Mouse (Mus musculus): ENCODE measurements around the gene Ranbp3l.

Ranbp3l gene

DNA sequence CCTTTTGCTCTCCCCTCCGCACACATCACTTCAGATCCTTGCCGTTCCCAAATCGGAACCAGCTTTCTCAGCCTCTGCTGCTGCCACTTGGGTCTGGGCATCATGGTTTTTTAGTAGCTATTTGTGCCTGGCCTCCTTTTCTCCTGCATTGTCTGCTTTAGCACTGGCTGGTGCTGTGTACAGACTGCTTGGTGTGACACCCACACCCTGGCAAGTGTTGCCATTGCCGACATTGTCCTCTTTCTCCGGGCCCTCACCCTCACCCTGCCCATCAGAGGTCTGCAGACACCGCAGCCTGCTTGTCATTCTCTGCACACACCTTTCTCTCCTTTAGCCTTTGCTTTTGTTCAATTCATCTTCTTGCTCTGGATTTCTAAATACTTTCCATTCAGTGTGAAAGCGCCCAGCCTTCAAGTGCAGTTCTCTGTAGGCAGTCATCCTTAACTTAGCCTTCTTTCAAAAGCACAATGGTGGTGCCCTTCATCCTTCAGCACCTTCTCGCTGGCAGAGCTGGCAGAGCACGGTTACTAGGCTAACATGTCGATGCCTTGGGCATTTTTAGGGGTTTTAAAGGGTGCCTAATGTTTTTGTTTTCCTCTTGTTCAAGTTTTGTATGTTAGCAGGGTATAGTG lies 132.8 kb downstream of the Ranbp3l start:
- no peak for DNase-seq

DNA sequence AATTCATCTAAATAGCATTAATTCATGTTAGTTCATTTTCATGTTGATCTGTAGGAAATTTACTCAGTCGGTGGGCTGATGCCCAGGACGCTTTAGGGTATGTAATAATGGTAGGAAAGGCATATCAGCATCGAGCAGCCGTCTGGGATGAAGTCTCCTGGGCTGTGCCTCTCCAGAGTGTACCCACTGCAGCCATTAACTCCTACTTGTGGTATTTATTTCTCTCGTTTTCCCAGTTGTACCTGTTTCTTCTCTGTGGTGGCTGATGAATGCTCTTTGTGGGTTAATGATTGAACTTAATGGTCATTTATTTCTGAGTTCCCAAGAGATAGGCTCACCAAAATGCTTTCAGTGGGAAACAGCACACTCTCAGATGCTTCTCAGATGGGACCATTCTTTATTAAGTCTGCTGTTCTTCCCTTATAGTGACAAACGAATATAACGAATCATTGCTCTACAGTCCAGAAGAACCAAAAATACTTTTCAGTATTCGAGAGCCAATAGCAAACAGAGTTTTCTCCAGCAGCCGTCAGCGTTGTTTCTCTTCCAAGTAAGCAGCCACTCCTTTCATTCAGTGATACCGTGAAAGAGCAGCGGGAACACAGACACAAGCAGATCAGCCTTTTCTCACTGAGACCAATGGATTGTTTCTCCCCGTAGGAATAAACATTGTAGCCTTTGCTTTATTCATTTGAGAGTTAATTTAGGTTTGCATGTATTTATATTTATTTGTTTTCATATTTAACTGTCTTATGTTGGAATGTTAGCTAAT lies 138.7 kb downstream of the Ranbp3l start:
- no peak for DNase-seq

DNA sequence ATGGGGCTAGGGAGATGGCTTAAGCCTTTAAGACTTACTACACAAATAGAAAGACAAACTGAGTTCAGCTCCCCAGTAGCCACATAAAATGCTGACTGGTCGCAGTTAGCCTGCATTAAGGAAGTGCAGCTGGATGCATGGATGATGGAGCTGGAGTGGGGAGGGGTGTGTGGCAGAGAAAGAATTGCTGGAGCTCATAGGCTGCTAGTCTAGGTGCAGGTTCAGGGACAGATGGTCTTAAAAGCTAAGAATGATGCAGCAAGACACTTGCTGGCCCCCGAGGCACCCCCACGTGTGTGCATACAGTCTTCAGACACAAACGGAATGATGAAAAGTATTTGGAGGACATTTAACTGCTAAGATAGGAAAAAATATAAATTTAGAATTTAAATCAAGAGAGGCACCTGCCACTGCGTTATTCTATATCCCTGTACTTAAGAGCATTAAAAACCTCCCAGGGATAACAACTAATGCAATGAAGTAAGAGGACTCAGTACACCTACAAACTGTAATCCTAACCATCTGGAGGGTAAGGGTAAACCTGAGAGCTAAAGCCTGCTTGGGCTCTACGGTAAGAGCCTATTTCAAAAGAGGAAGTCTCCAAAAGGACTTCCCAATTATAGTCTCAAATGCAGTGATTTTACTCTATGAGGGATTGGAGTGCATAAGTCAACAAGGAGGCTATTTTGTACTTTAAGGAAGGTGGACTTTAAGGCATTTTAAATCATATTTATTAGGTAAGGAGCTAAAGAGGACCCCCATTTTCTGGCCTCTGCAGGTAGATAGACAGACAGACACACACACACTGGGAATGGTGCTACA lies 143.0 kb downstream of the Ranbp3l start:
- no peak for DNase-seq

DNA sequence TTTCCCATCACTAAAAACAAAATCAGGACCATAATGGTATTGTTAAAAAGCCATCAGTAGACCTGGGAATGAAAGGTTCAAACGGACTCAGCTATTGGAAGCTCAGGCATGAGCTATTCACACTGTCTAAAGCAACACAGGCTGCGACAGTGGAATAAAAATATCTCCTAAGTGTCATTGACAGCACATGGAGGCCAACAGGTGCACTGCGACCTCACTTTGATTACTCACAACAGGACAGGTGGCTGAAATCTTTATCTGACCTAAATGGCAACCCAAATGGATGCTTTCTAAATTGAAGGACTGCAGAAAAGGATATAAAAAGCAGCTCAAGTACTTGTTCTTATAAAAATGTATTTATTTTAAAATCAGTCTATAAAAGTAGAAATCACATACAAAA lies 143.9 kb downstream of the Ranbp3l start:
- DNase-seq, result no peak

DNA sequence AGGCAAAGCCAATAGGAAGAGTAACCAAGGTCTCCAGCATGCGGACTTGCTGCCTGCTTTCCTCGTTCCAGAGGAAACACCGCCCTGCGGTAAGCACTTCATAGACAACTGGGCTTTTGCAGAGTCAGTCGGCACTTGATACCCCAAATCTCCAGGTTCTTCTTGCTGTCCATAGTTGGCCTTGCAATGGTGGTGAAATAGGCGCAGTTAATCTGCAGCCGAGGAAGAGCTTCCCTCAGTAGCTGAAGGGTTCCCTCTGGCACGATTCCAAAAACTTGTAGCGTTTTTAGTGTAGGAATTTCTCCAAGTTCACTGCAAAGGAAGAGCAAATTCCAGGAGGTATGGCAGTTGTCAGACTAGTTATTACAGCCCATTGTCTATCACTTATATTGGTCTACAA lies 145.8 kb downstream of the Ranbp3l start:
- no peak for DNase-seq

DNA sequence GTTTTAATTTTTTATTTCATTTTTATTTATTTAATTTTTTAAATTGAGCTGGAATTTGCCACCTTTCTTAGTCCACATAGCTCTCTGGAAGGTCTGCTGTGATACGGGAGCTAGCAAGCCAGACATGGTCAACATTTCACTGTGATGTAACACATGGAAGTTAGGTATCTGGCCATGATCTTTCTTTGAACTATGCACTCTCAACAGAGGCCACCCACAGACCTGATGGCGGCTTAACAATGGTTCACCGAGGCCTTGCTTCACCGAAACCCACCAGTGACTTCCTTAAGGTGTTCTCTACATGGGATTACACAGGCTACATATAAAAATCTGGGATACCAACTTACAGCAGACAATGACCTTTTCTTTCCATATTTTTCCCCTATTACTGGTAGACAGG lies 146.4 kb downstream of the Ranbp3l start:
- DNase-seq, result no peak

DNA sequence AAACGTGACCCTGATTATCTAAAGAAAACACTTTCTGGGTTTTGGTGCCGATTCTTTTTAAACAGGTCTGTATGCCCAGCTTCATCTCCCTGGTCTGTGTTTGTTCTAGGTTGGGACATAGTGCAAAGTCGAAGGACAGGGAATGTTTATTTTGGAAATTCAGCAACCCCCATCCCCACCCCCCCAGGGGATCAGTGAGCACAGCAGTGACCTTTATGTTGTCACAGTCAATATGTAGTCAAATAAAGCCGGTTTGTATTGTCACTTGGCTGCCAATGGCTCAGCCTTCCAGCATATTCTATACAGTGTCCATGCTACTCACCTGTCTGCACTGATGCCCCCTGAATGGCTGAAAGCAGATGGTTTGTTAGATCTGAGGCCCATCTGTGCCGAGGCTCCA lies 146.8 kb downstream of the Ranbp3l start:
- no peak for DNase-seq

Data from kidney, postnatal 10 days (tissue).